Mouse (Mus musculus): ENCODE measurements at regions not wholly inside any gene's neighbourhood (a gene's known extent, or its start where the extent isn't known, plus 50 kb on each side); places are given as distances from the start of the nearest gene placed in this dataset.

- TF ChIP-seq EP300 (IDR thresholded peaks at IDR 0.05; ENCODE audit: insufficient read depth, low read depth, low read length) (no peak), POLR2A (IDR thresholded peaks at IDR 0.05; ENCODE audit: insufficient read depth, low read depth, low read length) (no peak), CTCF (IDR thresholded peaks at IDR 0.05) (no peak)
These were observed 65.5 kb downstream of the Gm5426 start for GRCm38 (mm10) chr10:96201891-96202290.

Data from heart, adult 2 months (tissue).